Mouse (Mus musculus) stomach, embryonic 14.5 days (tissue): ENCODE results near the gene Bbs9. TPM values are rescaled to one million over a fixed set of nuclear protein-coding genes. Genes with fewer than 3 reads are reported as not detected.

Source experiments
- ATAC-seq: fragments of 200-750 bp; cut with Nextera tagmentation; 2 replicates; pipeline ENCODE4 v1.8.0; 2017; ENCODE audit warnings: low read depth, moderate TSS enrichment; ENCODE audit not compliant: insufficient number of reproducible peaks, insufficient read depth, low FRiP score
- H3K27ac ChIP-seq: fragments of 300-500 bp; sonication (generic); 2 replicates; pipeline ENCODE4 v1.5.1; 2014; ENCODE audit warnings: mild to moderate bottlenecking, low read length, moderate library complexity, mixed read lengths
- H3K27me3 ChIP-seq: fragments of 300-500 bp; sonication (generic); 2 replicates; pipeline ENCODE4 v1.6.1; 2014; ENCODE audit warnings: low read length, control low read depth, mixed read lengths; ENCODE audit not compliant: control insufficient read depth, insufficient read depth
- H3K36me3 ChIP-seq: fragments of 300-500 bp; sonication (generic); 2 replicates; pipeline ENCODE4 v1.6.1; 2014; ENCODE audit warnings: mild to moderate bottlenecking, control low read depth, low read length, moderate library complexity, mixed read lengths; ENCODE audit not compliant: control insufficient read depth, insufficient read depth
- H3K4me1 ChIP-seq: fragments of 300-500 bp; sonication (generic); 2 replicates; pipeline ENCODE4 v1.6.1; 2014; ENCODE audit warnings: low read length, control low read depth, mixed read lengths; ENCODE audit not compliant: control insufficient read depth, insufficient read depth
- H3K4me2 ChIP-seq: fragments of 300-500 bp; sonication (generic); replicated peaks from 2 replicates; pipeline ENCODE4 v1.6.1; 2014; ENCODE audit warnings: low read depth, low read length, control low read depth
- H3K4me3 ChIP-seq: fragments of 300-500 bp; sonication (generic); 2 replicates; pipeline ENCODE4 v1.5.1; 2014; ENCODE audit warnings: low read depth, low read length, control low read depth
- H3K9ac ChIP-seq: fragments of 300-500 bp; sonication (generic); replicated peaks from 2 replicates; pipeline ENCODE4 v1.6.1; 2014; ENCODE audit warnings: low read depth, mild to moderate bottlenecking, control low read depth, low read length, moderate library complexity, mixed read lengths
- H3K9me3 ChIP-seq: fragments of 300-500 bp; sonication (generic); 2 replicates; pipeline ENCODE4 v1.6.1; 2016; ENCODE audit warnings: low read depth, low read length, control low read depth; ENCODE audit not compliant: control insufficient read depth
- WGBS: fragments of 180-500 bp; shearing (Covaris S2); extraction: QIAGEN DNeasy Blood & Tissue Kit; methylation state at CpG from one replicate; pipeline ENCODE4 v1.1.7; 2014; 5-methylcytosine and 5-hydroxymethylcytosine counted together
- polyA plus RNA-seq: library from polyadenylated mRNA; unstranded; fragments of >200 nt; fragmentation: Nextera tagmentation; extraction: Ambion mirVana; gene quantifications from 2 replicates; pipeline ENCODE4 v1.2.1, GENCODE M21; 2014

Bbs9 gene
- polyA plus RNA-seq, 1 experiment from 2014 or later, result 16.0 TPM

DNA sequence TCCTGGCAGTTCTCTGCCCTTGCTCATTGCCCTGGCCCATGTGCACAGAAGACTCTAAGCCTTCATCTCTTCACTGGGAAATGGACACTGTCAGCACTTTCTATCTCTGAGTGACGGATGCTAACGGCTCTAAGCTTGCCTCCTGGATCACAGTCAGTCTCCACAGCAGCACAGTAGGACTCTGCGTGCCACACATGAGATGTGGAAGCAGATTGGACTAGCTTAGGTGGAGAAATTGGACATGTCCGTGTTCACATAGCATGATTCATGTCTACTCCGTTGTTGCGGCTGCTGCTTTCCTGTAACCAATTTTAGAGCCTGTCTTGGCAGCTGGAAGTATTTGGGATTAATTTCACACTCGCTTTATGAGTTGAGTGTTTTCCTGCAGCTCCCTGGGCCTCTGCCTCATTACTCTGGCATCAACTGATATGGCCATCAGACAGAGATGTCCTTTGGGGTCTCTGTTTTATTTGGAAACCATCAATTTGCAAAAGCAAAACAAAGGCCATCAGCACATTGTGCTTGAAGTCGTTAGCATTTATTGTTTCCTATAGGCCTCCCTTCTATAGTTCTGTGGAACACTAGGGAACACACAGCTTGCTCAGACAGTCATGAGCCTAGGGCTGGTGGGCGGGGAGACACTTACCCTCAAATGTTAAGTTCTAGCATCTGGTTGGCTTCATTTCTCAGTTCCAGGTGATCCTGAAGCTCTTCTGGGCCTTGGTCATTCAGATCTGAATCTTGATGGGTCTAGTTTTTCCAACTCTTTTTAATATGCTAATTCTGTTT lies 314.1 kb downstream of the Bbs9 start:
- Histone ChIP-seq H3K4me1 (no peaks in the 10 kb centered on the region), H3K9ac (no peak overlapping the region), H3K27ac (no peak overlapping the region), H3K27me3 (no peaks in the 10 kb centered on the region), H3K36me3 (no peaks in the 10 kb centered on the region), H3K9me3 (no peaks in the 10 kb centered on the region), H3K4me2 (no peak overlapping the region), H3K4me3 (no peak overlapping the region)
- 77% methylated on average over 9 of the region's 9 CpGs for WGBS
- no peak for ATAC-seq

DNA sequence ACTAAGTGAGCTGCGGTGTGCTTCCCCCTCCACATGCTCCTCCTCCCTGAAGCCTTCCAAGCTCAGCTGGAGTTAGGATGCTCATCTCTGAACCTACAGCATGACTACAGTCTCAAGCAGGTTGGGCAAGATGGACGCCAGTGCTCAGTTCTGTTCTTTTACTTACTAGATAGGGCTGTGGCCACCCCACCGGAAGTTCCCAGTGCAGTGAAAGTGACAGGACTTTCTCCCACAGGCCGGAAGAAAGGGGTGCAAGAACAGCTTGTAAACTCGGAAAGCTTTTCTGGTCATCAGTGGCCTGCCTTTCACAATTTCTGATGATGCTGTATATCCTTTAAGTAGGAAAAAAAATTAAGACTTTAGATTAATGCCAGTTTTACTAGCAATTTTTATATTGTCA lies 315.7 kb downstream of the Bbs9 start:
- no peaks in the 10 kb centered on the region for H3K9me3 ChIP-seq
- H3K9ac ChIP-seq, result no peak overlapping the region
- no peak for ATAC-seq
- H3K27me3 ChIP-seq, result no peaks in the 10 kb centered on the region
- H3K4me2 ChIP-seq, result no peak overlapping the region
- no peaks in the 10 kb centered on the region for H3K36me3 ChIP-seq
- WGBS, result 89% methylated on average over 5 of the region's 5 CpGs
- no peak overlapping the region for H3K27ac ChIP-seq
- no peak overlapping the region for H3K4me3 ChIP-seq
- no peaks in the 10 kb centered on the region for H3K4me1 ChIP-seq

DNA sequence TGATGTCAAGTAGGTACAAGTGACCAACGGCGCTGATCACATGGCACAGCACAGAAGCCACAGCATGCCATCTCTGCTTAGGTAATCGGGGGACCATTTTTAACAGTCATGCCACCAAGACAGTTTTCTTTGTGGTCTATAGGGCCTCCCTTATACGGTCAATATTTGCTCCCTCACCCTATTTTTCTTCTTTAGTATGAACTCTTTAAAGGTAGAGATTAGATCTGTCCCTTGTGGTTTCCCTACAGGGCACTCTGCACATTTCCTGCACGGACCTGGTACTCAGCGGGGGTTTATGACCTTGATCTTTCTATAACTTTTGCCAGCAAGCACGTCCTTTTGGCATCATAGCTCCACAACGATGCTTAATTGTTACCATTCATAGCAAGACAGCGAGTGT lies 316.2 kb downstream of the Bbs9 start:
- Histone ChIP-seq H3K4me3 (no peak overlapping the region), H3K9me3 (no peaks in the 10 kb centered on the region), H3K27ac (no peak overlapping the region), H3K4me1 (no peaks in the 10 kb centered on the region), H3K9ac (no peak overlapping the region), H3K27me3 (no peaks in the 10 kb centered on the region), H3K4me2 (no peak overlapping the region), H3K36me3 (no peaks in the 10 kb centered on the region)
- WGBS, result 80% methylated on average over 9 of the region's 9 CpGs
- no peak for ATAC-seq

DNA sequence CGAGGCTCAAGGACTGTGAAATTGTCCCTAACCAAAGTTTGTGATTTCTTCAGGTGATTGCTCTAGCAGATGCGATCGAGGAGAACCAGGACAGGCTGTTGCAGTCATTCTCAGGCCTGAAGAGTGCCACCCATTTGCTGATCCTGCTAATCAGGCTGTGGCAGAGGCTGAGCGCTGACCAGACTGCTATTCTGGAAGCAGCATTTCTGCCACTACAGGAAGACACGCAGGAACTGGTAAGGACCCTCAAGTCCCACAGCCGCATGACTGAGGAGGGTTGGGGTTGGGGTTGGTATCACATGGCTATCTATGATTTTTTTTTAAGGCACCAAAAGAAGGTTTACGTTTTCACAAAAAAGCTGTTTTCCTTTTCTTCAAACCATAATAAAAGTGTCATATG lies 318.2 kb downstream of the Bbs9 start:
- H3K4me2 ChIP-seq, result no peak overlapping the region
- no peak overlapping the region for H3K4me3 ChIP-seq
- no peaks in the 10 kb centered on the region for H3K4me1 ChIP-seq
- no peaks in the 10 kb centered on the region for H3K36me3 ChIP-seq
- H3K9ac ChIP-seq, result no peak overlapping the region
- WGBS, result 77% methylated on average over 7 of the region's 7 CpGs
- no peak for ATAC-seq
- H3K9me3 ChIP-seq, result no peaks in the 10 kb centered on the region
- H3K27me3 ChIP-seq, result no peaks in the 10 kb centered on the region
- H3K27ac ChIP-seq, result no peak overlapping the region

DNA sequence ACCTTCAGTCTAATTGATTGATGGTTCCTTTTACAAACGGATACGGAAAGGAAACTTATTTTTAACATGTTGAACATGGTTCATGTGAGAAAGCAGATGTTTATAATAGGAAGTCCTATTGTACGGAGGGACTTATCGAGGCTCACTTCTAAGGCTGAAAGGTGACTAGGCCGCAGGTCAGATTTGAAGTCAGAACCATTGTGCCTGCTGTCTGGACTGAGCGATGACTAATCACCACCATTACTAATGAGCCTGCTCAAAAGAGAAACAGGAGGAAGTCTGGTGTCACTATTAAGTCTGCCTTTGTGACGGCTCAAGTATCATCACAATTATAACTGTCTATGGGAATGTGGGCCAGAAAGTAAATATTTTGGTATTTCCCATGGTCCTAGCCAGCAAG lies 325.2 kb downstream of the Bbs9 start:
- WGBS, result 47% methylated on average over 7 of the region's 7 CpGs

DNA sequence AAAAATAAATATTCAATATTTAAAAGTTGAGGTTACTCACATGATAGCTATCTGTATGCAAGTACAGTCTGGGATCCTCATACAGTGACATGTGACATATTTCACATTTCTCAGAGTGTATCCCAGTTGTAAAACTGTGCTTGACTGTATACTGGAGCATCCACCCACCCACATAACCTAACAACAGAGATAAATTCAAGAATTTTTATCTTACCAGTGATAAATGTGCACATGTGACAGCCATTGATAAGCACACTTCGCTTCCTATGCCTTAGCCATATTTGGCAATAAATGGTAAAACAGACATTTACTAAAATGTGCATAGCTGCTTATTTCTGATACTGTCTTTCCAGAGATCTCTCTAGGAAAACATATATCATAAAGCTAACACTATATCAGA lies 330.5 kb downstream of the Bbs9 start:
- no peaks in the 10 kb centered on the region for H3K4me1 ChIP-seq
- no peak overlapping the region for H3K4me3 ChIP-seq
- no peak overlapping the region for H3K4me2 ChIP-seq
- no peaks in the 10 kb centered on the region for H3K9me3 ChIP-seq
- 60% methylated on average over 1 of the region's 1 CpGs for WGBS
- H3K9ac ChIP-seq, result no peak overlapping the region
- no peak for ATAC-seq
- H3K27ac ChIP-seq, result no peak overlapping the region
- no peaks in the 10 kb centered on the region for H3K36me3 ChIP-seq
- H3K27me3 ChIP-seq, result no peaks in the 10 kb centered on the region

More for the DNA sequence above, 325.2 kb downstream of the Bbs9 start:
- H3K36me3 ChIP-seq, result no peaks in the 10 kb centered on the region
- H3K4me1 ChIP-seq, result no peaks in the 10 kb centered on the region
- no peak overlapping the region for H3K27ac ChIP-seq
- H3K4me2 ChIP-seq, result no peak overlapping the region
- no peak overlapping the region for H3K9ac ChIP-seq
- no peak overlapping the region for H3K4me3 ChIP-seq
- no peak for ATAC-seq
- no peaks in the 10 kb centered on the region for H3K27me3 ChIP-seq
- H3K9me3 ChIP-seq, result no peaks in the 10 kb centered on the region

DNA sequence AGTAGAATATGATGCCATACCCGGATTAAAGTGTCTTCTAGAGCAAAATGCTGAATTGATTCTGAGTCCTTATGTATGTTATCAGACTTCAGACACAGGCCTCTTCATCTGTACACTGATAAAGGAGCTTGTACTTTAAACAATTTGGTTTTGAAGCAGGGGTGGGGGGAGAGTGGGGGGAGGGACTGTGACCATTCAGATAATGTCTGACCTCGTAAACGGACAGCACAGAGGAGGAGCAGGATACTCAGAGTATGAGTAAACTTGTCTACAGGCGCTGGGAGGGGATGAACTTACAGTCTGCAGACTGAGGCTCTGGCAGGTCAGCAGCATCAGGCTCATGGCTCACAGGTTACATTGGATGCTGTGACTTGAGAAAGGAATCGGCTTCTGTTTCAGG lies 331.0 kb downstream of the Bbs9 start:
- ATAC-seq, result no peak
- Histone ChIP-seq H3K4me3 (no peak overlapping the region), H3K4me1 (no peaks in the 10 kb centered on the region), H3K9me3 (no peaks in the 10 kb centered on the region), H3K4me2 (no peak overlapping the region), H3K27ac (no peak overlapping the region), H3K36me3 (no peaks in the 10 kb centered on the region), H3K27me3 (no peaks in the 10 kb centered on the region), H3K9ac (no peak overlapping the region)
- 36% methylated on average over 5 of the region's 5 CpGs for WGBS

DNA sequence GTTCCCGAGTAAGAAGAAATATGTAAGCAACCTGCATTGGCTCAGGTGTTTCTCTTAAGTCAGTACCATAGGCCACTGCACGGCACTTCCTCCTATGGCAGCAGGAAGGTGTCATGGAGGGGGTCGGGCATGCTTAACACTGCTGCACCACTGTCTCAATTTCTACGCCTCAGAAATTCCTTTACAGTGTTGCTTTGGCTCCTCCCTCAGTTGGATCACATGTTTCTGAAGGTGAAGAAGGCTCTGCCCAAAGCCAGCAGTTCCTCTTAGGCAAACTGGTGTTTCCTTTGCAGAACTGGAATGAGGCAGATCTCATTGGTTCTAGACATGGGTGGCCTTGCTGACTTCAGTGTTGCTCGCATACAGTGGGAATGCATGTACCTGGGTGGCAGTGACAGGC lies 332.2 kb downstream of the Bbs9 start:
- no peak overlapping the region for H3K4me2 ChIP-seq
- H3K9me3 ChIP-seq, result no peaks in the 10 kb centered on the region
- no peaks in the 10 kb centered on the region for H3K27me3 ChIP-seq
- H3K36me3 ChIP-seq, result no peaks in the 10 kb centered on the region
- 74% methylated on average over 5 of the region's 5 CpGs for WGBS
- H3K4me1 ChIP-seq, result no peaks in the 10 kb centered on the region
- no peak overlapping the region for H3K9ac ChIP-seq
- H3K27ac ChIP-seq, result no peak overlapping the region
- no peak overlapping the region for H3K4me3 ChIP-seq
- no peak for ATAC-seq

DNA sequence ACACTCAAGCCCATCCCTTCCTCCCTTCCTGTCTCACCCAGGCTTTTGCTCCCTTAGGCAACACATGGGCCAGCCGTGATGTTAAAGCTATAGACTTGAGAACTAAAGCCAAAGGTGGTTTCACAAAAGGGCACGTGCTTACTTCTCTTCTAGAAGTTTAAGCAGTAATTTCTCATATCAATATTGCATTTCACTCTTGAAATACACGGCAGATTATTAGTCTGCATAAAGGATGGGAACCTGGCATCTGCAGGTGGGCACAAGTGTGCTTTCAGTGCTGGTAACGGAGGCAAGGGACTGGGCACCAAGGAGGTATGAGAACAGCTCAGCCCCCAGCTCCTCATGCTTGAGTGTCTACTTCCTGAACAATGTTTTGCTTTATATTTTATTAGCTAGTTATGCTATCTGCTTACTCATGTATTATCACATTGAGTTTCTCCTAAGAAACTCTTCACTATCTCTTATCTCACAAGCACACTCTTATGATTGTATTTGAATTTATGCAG lies 334.2 kb downstream of the Bbs9 start:
- H3K9me3 ChIP-seq, result no peaks in the 10 kb centered on the region
- H3K4me3 ChIP-seq, result no peak overlapping the region
- H3K36me3 ChIP-seq, result no peaks in the 10 kb centered on the region
- H3K4me2 ChIP-seq, result no peak overlapping the region
- 85% methylated on average over 4 of the region's 4 CpGs for WGBS
- no peak overlapping the region for H3K9ac ChIP-seq
- ATAC-seq, result no peak
- H3K4me1 ChIP-seq, result no peaks in the 10 kb centered on the region
- no peaks in the 10 kb centered on the region for H3K27me3 ChIP-seq
- no peak overlapping the region for H3K27ac ChIP-seq
